Mouse (Mus musculus) embryonic facial prominence, embryonic 14.5 days (tissue): Measurements from ENCODE around the gene Tm6sf1. TPM values are rescaled to one million over a fixed set of nuclear protein-coding genes. Genes with fewer than 3 reads are reported as not detected.

ENCODE experiments used
- ATAC-seq: fragments of 200-750 bp; cut with Nextera tagmentation; 2 replicates; pipeline ENCODE4 v1.8.0; 2017; ENCODE audit warnings: low read depth, moderate number of reproducible peaks, moderate TSS enrichment
- DNase-seq: peaks from one replicate; pipeline ENCODE4 v3.0.0-alpha.2; 2015; ENCODE audit warnings: low spot score
- H3K27ac ChIP-seq: fragments of 300-500 bp; sonication (generic); replicated peaks from 2 replicates; pipeline ENCODE4 v1.5.1; 2014; ENCODE audit warnings: low read depth, mild to moderate bottlenecking, low read length, moderate library complexity
- H3K27me3 ChIP-seq: fragments of 300-500 bp; sonication (generic); replicated peaks from 2 replicates; pipeline ENCODE4 v1.6.1; 2014; ENCODE audit warnings: low read length; ENCODE audit not compliant: control insufficient read depth, insufficient read depth
- H3K36me3 ChIP-seq: fragments of 300-500 bp; sonication (generic); 2 replicates; pipeline ENCODE4 v1.6.1; 2014; ENCODE audit warnings: low read length, mixed read lengths; ENCODE audit not compliant: control insufficient read depth, insufficient read depth
- H3K4me1 ChIP-seq: fragments of 300-500 bp; sonication (generic); 2 replicates; pipeline ENCODE4 v1.6.1; 2014; ENCODE audit warnings: antibody characterized with exemption, low read length; ENCODE audit not compliant: control insufficient read depth, insufficient read depth
- H3K4me2 ChIP-seq: fragments of 300-500 bp; sonication (generic); 2 replicates; pipeline ENCODE4 v1.6.1; 2014; ENCODE audit warnings: low read depth, mild to moderate bottlenecking, low read length, moderate library complexity, mixed read lengths
- H3K4me3 ChIP-seq: fragments of 300-500 bp; sonication (generic); 2 replicates; pipeline ENCODE4 v1.5.1; 2014; ENCODE audit warnings: low read depth, mild to moderate bottlenecking, low read length
- H3K9ac ChIP-seq: fragments of 300-500 bp; sonication (generic); 2 replicates; pipeline ENCODE4 v1.6.1; 2014; ENCODE audit warnings: low read depth, mild to moderate bottlenecking, low read length, moderate library complexity, mixed read lengths
- H3K9me3 ChIP-seq: fragments of 300-500 bp; sonication (generic); 2 replicates; pipeline ENCODE4 v1.6.1; 2016; ENCODE audit warnings: low read length; ENCODE audit not compliant: control insufficient read depth
- WGBS: fragments of 180-500 bp; shearing (Covaris S2); extraction: QIAGEN DNeasy Blood & Tissue Kit; methylation state at CpG from one replicate; pipeline ENCODE4 v1.1.7; 2014; 5-methylcytosine and 5-hydroxymethylcytosine counted together
- polyA plus RNA-seq: library from polyadenylated mRNA; unstranded; fragments of >200 nt; fragmentation: Nextera tagmentation; extraction: Ambion mirVana; gene quantifications from 2 replicates; pipeline ENCODE4 v1.2.1, GENCODE M21; 2014

The Tm6sf1 gene
- polyA plus RNA-seq, 1 experiment from 2014 or later, result 50.6 TPM

- no peaks in the 10 kb centered on the region for H3K36me3 ChIP-seq
- H3K4me2 ChIP-seq, result peak overlapping the region; percentile 87
- H3K27me3 ChIP-seq, result no peaks in the 10 kb centered on the region
- no peaks in the 10 kb centered on the region for H3K9me3 ChIP-seq
- WGBS, result 23% methylated on average over 5 of the region's 5 CpGs
- no peak for DNase-seq
- no peak overlapping the region for H3K27ac ChIP-seq
- ATAC-seq, result no peak
- H3K9ac ChIP-seq, result peak overlapping the region; percentile 95
- peaks cover 17% of the 10 kb centered on the region for H3K4me1 ChIP-seq
- H3K4me3 ChIP-seq, result peak overlapping the region; percentile 91
Observed at GRCm38 (mm10) chr7:81932521-81933045, 73.8 kb downstream of the Tm6sf1 start.

DNA sequence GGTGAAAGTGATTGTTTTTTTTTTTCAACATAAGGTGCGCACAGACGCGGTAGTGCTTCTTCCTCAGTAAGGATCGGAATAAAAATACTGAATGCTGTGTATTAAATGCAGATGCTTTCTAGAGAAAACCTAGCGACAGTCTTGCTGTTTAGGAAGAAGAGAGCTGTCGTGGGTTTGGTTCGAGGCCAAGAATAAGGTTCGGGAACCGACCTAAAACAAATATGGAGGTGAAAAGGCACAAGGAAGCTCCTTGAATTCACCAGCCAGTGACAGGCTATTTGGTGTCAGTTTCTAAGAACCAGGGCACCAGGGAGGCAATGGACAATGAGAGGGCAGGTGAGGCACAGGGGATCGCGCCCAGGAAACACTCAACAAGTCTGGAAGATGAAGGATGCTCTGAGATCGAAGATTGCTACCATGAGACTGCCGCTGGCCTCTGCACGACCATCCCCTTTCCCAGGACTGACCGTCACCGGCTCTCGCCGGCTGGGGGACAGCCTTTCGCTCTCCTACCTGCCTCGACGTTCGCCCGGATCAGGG lies 74.3 kb downstream of the Tm6sf1 start:
- Histone ChIP-seq H3K9me3 (no peaks in the 10 kb centered on the region), H3K9ac (peak overlapping the region; percentile 95), H3K27ac (peak overlapping the region; percentile 92), H3K4me3 (peak overlapping the region; percentile 91), H3K4me2 (peak overlapping the region; percentile 87), H3K27me3 (no peaks in the 10 kb centered on the region), H3K4me1 (peaks cover 17% of the 10 kb centered on the region), H3K36me3 (no peaks in the 10 kb centered on the region)
- WGBS, result under 1% methylated on average over 22 of the region's 23 CpGs
- ATAC-seq (no peak), DNase-seq (peak; percentile 10)

GRCm38 (mm10) chr7:81933601-81934266 lies 74.9 kb downstream of the Tm6sf1 start:
- H3K4me1 ChIP-seq, result peaks cover 17% of the 10 kb centered on the region
- H3K4me3 ChIP-seq, result peak overlapping the region; percentile 91
- under 1% methylated on average over 31 of the region's 103 CpGs for WGBS
- DNase-seq (peak; percentile 64), ATAC-seq (peak; percentile 82)
- H3K9me3 ChIP-seq, result no peaks in the 10 kb centered on the region
- H3K4me2 ChIP-seq, result peak overlapping the region; percentile 87
- H3K36me3 ChIP-seq, result no peaks in the 10 kb centered on the region
- H3K27me3 ChIP-seq, result no peaks in the 10 kb centered on the region
- H3K9ac ChIP-seq, result peak overlapping the region; percentile 95
- H3K27ac ChIP-seq, result peak overlapping the region; percentile 92

Other genes starting within 250 kb of the Tm6sf1 start
- 23.7 and 25.2 TPM in 2 replicates for gene Homer2, start 151.5 kb upstream of the Tm6sf1 start, polyA plus RNA-seq
- gene Ramac, start 96.1 kb upstream of the Tm6sf1 start, polyA plus RNA-seq, result 107 TPM in 2 replicates
- 51.3 and 53.7 TPM in 2 replicates for gene 3110040N11Rik, start 69.5 kb upstream of the Tm6sf1 start, polyA plus RNA-seq
- 100 and 109 TPM in 2 replicates for gene Btbd1, start 29.6 kb upstream of the Tm6sf1 start, polyA plus RNA-seq
- gene Gm10160, start 3.2 kb upstream of the Tm6sf1 start, polyA plus RNA-seq, result not detected in 2 replicates
- 17.0 and 18.7 TPM in 2 replicates for gene Hdgfl3, start 75.5 kb downstream of the Tm6sf1 start, polyA plus RNA-seq
- gene Bnc1, start 133.3 kb downstream of the Tm6sf1 start, polyA plus RNA-seq, result 2.1 and 2.9 TPM in 2 replicates